Mouse (Mus musculus) mammary gland, adult 2 months (tissue): ENCODE results near the gene Lypd8. TPM values are rescaled to one million over a fixed set of nuclear protein-coding genes. Genes with fewer than 3 reads are reported as not detected.

ENCODE experiments used
- polyA plus RNA-seq: library from polyadenylated mRNA; depleted of rRNA; stranded (reverse); fragments of >200 nt; gene quantifications from 2 replicates; pipeline ENCODE4 v1.2.3, GENCODE M21; 2012; ENCODE audit warnings: low replicate concordance; rRNA removed

Gene Lypd8
- 0.49 TPM in 1 of 2 replicates, not detected in the other for polyA plus RNA-seq

GRCm38 (mm10) chr11:58378763-58379278 is at the start of gene Lypd8:
Lypd8 (plus strand) TSS chr11:58379043.

DNA sequence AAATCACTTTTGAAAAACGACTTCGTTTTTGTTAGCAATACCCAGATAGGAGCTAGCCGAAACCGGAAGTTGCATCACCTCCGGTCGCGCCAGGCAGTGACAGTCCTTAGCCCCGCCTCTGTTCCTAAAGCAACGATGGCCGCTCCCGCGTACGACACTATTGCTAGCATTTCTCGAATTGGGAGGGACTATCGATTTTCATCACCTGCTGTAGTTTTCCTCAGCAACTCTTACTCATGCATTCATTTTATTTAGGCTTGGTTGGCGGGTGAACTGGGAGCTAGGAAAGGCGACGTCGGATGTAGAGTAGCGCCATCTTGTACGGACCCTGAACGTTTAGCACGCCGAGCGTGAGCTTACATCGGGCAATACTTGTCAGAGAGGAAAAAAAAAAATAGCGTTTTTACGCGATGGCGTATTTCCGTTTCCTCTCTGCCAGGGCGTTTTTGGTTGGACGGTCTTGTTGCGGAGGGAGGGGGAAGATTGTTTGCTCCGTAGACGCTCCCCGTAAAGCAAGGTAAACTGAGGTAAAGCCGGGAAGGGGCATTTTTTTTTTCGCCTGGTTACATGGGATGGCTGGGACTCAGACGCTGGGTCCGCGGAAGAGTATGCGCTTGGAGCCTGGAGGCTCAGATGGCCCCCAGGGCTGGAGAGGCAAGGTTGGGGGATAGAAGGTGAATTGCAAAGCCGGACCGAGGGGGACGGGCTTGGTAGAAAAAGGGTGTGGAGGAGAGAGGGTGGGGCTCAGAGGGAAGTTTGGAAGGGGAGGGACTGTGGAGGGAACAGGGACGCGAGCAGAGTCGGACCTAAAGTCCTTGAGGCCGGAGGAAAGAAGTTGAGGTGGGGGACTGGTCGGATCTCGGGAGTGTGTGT is 48.3 kb upstream of the Lypd8 start, which contains the start of the genes Zfp672 and Sh3bp5l:
Gene Zfp672 (minus strand): TSS at position 64 of the 873 bp plus-strand sequence.
Gene Sh3bp5l (plus strand): TSS at position 449 of the 873 bp plus-strand sequence.

GRCm38 (mm10) chr11:58420815-58421214 is 42.0 kb downstream of the Lypd8 start, which contains the start of gene 1810065E05Rik:
1810065E05Rik (plus strand) TSS chr11:58421111.

GRCm38 (mm10) chr11:58432259-58432658 is 53.4 kb downstream of the Lypd8 start, which contains the start of gene Gm12253:
Gm12253 (plus strand) TSS chr11:58432559.

Other genes starting within 250 kb of the Lypd8 start
- gene Gemin5, start 210.5 kb upstream of the Lypd8 start, polyA plus RNA-seq: 6.9 and 8.1 TPM in 2 replicates
- gene Mrpl22, start 207.4 kb upstream of the Lypd8 start, polyA plus RNA-seq: 15.7 and 28.1 TPM in 2 replicates
- 24.0 and 32.0 TPM in 2 replicates for gene Igtp, start 179.5 kb upstream of the Lypd8 start, polyA plus RNA-seq
- gene Irgm2, start 179.4 kb upstream of the Lypd8 start, polyA plus RNA-seq: 17.9 and 38.0 TPM in 2 replicates
- 0.10 and 0.69 TPM in 2 replicates for gene 4930438A08Rik, start 104.2 kb upstream of the Lypd8 start, polyA plus RNA-seq
- 23.9 and 26.7 TPM in 2 replicates for gene Zfp692, start 72.0 kb upstream of the Lypd8 start, polyA plus RNA-seq
- gene Zfp672, start 48.7 kb upstream of the Lypd8 start, polyA plus RNA-seq: 36.8 and 48.8 TPM in 2 replicates
- gene Sh3bp5l, start 48.3 kb upstream of the Lypd8 start, polyA plus RNA-seq: 31.9 and 32.8 TPM in 2 replicates
- 0.13 TPM in 1 of 2 replicates, not detected in the other for gene 1810065E05Rik, start 42.1 kb downstream of the Lypd8 start, polyA plus RNA-seq
- 0.11 and 0.19 TPM in 2 replicates for gene Gm12253, start 53.5 kb downstream of the Lypd8 start, polyA plus RNA-seq
- gene Lypd9, start 73.9 kb downstream of the Lypd8 start, polyA plus RNA-seq: not detected in 2 replicates
- not detected in 2 replicates for gene Olfr30, start 83.2 kb downstream of the Lypd8 start, polyA plus RNA-seq
- not detected in 2 replicates for gene Olfr332, start 113.5 kb downstream of the Lypd8 start, polyA plus RNA-seq
- gene Olfr331, start 123.5 kb downstream of the Lypd8 start, polyA plus RNA-seq: not detected in 2 replicates
- 0.12 TPM in 1 of 2 replicates, not detected in the other for gene Olfr330, start 155.8 kb downstream of the Lypd8 start, polyA plus RNA-seq
- 0.11 TPM in 1 of 2 replicates, not detected in the other for gene Olfr329-ps, start 167.4 kb downstream of the Lypd8 start, polyA plus RNA-seq
- 0.04 TPM in 1 of 2 replicates, not detected in the other for gene Olfr328, start 176.6 kb downstream of the Lypd8 start, polyA plus RNA-seq
- gene Olfr224, start 191.5 kb downstream of the Lypd8 start, polyA plus RNA-seq: 0.13 TPM in 1 of 2 replicates, not detected in the other
- gene Olfr325, start 198.7 kb downstream of the Lypd8 start, polyA plus RNA-seq: not detected in 2 replicates
- not detected in 2 replicates for gene Olfr324, start 216.1 kb downstream of the Lypd8 start, polyA plus RNA-seq
- 0.82 and 1.9 TPM in 2 replicates for gene 2210407C18Rik, start 237.0 kb downstream of the Lypd8 start, polyA plus RNA-seq